Mouse (Mus musculus): ENCODE results near the gene Shisal2a. TPM values are rescaled to one million over a fixed set of nuclear protein-coding genes. Genes with fewer than 3 reads are reported as not detected.

Gene Shisal2a
- polyA plus RNA-seq, 1 experiment from 2014 or later = 0.72 TPM

DNA sequence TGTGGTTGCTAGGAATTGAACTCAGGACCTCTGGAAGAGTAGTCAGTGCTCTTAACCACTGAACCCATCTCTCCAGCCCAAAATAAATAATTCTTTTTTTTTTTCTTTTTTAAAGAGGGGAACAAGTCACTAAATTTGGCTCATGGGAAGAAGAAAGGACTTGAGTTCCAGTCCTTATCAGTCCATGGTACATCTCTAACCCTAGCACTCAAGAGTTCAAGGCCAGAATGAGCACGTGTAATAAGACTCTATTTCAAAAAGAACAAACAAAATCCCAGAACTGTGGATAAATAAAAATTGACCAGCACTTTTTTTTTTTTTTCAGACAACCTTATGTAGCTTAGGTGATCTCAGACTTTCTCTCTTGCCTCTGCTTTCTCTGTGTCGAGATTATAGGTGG is 46.4 kb downstream of the Shisal2a start:
- WGBS = 58% methylated on average over 2 of the region's 2 CpGs
- 0 out of 2 replicates have a peak, but pooled peaks cover 6% of the 10 kb centered on the region for H3K36me3 ChIP-seq (ENCODE audit: control insufficient read depth, insufficient read depth, low read length)
- H3K27ac ChIP-seq (ENCODE audit: low read length) = no peak overlapping the region
- no peak overlapping the region for H3K4me2 ChIP-seq (ENCODE audit: low read depth, low read length)
- no peak for ATAC-seq
- no peak overlapping the region for H3K9ac ChIP-seq (ENCODE audit: low read depth, low read length)
- 0 out of 2 replicates have a peak, but pooled peaks cover 5% of the 10 kb centered on the region for H3K4me1 ChIP-seq (ENCODE audit: control insufficient read depth, insufficient read depth, low read length)
- no peak overlapping the region for H3K4me3 ChIP-seq (ENCODE audit: low read length)
- H3K27me3 ChIP-seq (replicated peaks; ENCODE audit: control insufficient read depth, insufficient read depth, low read length) = no peaks in the 10 kb centered on the region
- H3K9me3 ChIP-seq (ENCODE audit: control insufficient read depth, low read length) = no peaks in the 10 kb centered on the region

DNA sequence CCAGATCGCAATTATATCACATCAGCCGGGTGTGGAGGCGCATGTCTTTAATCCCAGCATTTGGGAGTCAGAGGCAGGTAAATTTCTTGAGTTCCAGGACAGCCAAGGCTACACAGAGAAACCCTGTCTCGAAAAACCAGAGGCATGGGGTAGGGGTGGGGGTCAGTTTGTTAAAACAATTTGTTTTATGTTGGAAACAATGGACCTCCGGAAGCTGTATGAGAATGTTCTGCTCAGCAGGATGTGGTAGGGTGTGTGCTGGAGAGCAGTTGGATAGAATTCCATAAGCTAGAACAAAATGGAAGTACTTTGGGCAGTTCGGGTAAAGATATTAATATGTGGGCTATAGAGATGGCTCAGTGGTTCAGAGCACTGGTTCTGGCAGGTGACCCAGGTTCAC is 47.7 kb downstream of the Shisal2a start:
- Histone ChIP-seq H3K27ac (ENCODE audit: low read length) (no peak overlapping the region), H3K4me3 (ENCODE audit: low read length) (no peak overlapping the region), H3K9ac (ENCODE audit: low read depth, low read length) (no peak overlapping the region), H3K36me3 (ENCODE audit: control insufficient read depth, insufficient read depth, low read length) (0 out of 2 replicates have a peak, but pooled peaks cover 6% of the 10 kb centered on the region), H3K27me3 (replicated peaks; ENCODE audit: control insufficient read depth, insufficient read depth, low read length) (no peaks in the 10 kb centered on the region), H3K4me2 (ENCODE audit: low read depth, low read length) (no peak overlapping the region), H3K4me1 (ENCODE audit: control insufficient read depth, insufficient read depth, low read length) (0 out of 2 replicates have a peak, but pooled peaks cover 7% of the 10 kb centered on the region), H3K9me3 (ENCODE audit: control insufficient read depth, low read length) (no peaks in the 10 kb centered on the region)
- WGBS = 85% methylated on average over 6 of the region's 6 CpGs
- no peak for ATAC-seq

DNA sequence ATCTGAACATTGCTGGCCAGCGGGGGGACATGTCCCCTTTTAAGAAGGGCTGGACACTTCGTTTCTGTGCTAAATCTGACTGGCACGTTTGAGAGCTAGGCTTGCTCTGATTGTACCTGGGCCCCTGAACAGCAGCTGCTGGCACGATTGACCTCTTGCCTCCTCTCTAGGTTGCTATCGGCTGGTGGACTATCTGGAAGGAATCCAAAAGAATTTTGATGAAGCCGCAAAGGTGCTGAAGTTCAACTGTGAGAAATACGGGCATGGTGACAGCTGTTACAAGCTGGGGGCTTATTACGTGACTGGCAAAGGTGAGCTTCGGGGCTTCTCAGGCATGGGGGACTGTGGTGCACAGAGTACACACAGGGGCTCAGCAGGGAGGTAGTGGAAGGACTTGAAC is 51.1 kb downstream of the Shisal2a start:
- 0 out of 2 replicates have a peak overlapping the region, but pooled peaks have one; percentile 20 for H3K9ac ChIP-seq (ENCODE audit: low read depth, low read length)
- peak; percentile 34 for ATAC-seq
- H3K9me3 ChIP-seq (ENCODE audit: control insufficient read depth, low read length) = no peaks in the 10 kb centered on the region
- H3K36me3 ChIP-seq (ENCODE audit: control insufficient read depth, insufficient read depth, low read length) = no peaks in the 10 kb centered on the region
- peaks cover 8% of the 10 kb centered on the region; the same call in 1 of the 2 replicates for H3K4me1 ChIP-seq (ENCODE audit: control insufficient read depth, insufficient read depth, low read length)
- WGBS = 69% methylated on average over 9 of the region's 9 CpGs
- 0 out of 2 replicates have a peak overlapping the region, but pooled peaks have one; percentile 0 for H3K4me2 ChIP-seq (ENCODE audit: low read depth, low read length)
- H3K27me3 ChIP-seq (replicated peaks; ENCODE audit: control insufficient read depth, insufficient read depth, low read length) = no peaks in the 10 kb centered on the region
- H3K4me3 ChIP-seq (ENCODE audit: low read length) = no peak overlapping the region
- H3K27ac ChIP-seq (ENCODE audit: low read length) = peak overlapping the region; percentile 77

DNA sequence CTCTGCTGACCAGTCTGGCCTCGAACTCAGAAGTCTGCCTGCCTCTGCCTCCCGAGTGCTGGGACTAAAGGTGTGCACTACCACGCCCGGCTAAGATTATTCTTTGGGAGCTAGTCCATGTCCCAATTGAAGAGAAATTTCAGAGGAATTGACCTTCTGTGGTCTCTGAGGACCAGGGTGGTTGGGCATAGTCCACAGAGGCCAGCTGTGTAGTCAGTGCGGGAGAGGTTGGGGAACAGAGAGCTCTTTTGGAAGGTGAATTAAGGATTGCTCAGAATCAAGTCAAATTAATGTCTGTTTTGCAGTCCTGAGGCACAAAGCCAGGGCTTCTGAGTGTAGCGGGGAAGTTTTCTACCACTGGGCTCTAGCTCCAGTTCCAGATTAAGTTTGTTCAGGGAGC is 53.3 kb downstream of the Shisal2a start:
- no peak overlapping the region for H3K9ac ChIP-seq (ENCODE audit: low read depth, low read length)
- H3K27ac ChIP-seq (ENCODE audit: low read length) = peak overlapping the region; percentile 20; the same call in 1 of the 2 replicates
- no peak for ATAC-seq
- H3K4me1 ChIP-seq (ENCODE audit: control insufficient read depth, insufficient read depth, low read length) = peaks cover 9% of the 10 kb centered on the region; the same call in 1 of the 2 replicates
- 92% methylated on average over 6 of the region's 6 CpGs for WGBS
- H3K9me3 ChIP-seq (ENCODE audit: control insufficient read depth, low read length) = no peaks in the 10 kb centered on the region
- H3K27me3 ChIP-seq (replicated peaks; ENCODE audit: control insufficient read depth, insufficient read depth, low read length) = no peaks in the 10 kb centered on the region
- no peak overlapping the region for H3K4me3 ChIP-seq (ENCODE audit: low read length)
- H3K36me3 ChIP-seq (ENCODE audit: control insufficient read depth, insufficient read depth, low read length) = no peaks in the 10 kb centered on the region
- H3K4me2 ChIP-seq (ENCODE audit: low read depth, low read length) = no peak overlapping the region

DNA sequence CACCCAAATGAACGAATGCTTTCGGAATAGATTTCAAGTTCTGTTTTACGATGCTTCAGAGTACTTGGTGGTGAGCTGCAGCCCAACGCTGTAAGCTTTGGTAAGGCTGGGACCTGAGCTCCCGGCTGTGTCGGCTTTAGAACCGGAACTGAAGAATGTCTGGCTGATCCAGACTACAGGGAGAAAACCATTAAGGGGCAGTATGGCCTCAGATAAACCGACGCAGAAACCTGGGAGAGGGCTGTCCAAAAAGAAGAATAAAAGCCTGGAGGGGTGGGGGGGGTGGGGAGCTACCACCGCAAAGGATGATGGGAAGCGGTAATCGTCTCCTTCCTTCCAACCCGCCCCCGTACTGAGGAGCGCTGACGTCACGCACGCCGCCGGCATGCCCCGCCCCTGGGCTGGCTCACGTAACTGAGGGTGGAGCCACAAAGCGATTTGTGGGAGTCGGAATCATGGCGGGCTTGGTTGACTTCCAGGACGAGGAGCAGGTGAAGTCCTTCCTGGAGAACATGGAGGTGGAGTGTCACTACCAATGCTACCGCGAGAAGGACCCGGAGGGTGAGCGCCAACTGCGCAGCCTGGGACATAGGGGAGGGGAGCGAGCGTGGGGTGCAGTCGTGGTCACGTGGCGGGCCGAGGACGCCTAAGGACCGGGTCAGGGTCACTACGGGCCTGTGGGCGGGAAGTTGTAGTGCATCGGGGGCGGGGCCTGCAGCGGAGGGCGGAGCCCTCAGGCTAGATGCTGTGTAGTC is 55.2 kb downstream of the Shisal2a start, which contains the start of gene Coa7:
Gene Coa7 (plus strand): TSS at position 411 of the 755 bp plus-strand sequence.
- peak; percentile 93 for ATAC-seq
- H3K4me2 ChIP-seq (ENCODE audit: low read depth, low read length) = peak within 1 kb of the TSS; percentile 56
- H3K9ac ChIP-seq (ENCODE audit: low read depth, low read length) = peak within 1 kb of the TSS; percentile 76
- no peaks in the 10 kb centered on the region for H3K9me3 ChIP-seq (ENCODE audit: control insufficient read depth, low read length)
- H3K36me3 ChIP-seq (ENCODE audit: control insufficient read depth, insufficient read depth, low read length) = no peaks in the 10 kb centered on the region
- peak within 1 kb of the TSS; percentile 75 for H3K4me3 ChIP-seq (ENCODE audit: low read length)
- WGBS = under 1% methylated on average over 45 of the region's 45 CpGs
- H3K27ac ChIP-seq (ENCODE audit: low read length) = peak within 1 kb of the TSS; percentile 92
- peaks cover 9% of the 10 kb centered on the region; the same call in 1 of the 2 replicates for H3K4me1 ChIP-seq (ENCODE audit: control insufficient read depth, insufficient read depth, low read length)
- no peaks in the 10 kb centered on the region for H3K27me3 ChIP-seq (replicated peaks; ENCODE audit: control insufficient read depth, insufficient read depth, low read length)

DNA sequence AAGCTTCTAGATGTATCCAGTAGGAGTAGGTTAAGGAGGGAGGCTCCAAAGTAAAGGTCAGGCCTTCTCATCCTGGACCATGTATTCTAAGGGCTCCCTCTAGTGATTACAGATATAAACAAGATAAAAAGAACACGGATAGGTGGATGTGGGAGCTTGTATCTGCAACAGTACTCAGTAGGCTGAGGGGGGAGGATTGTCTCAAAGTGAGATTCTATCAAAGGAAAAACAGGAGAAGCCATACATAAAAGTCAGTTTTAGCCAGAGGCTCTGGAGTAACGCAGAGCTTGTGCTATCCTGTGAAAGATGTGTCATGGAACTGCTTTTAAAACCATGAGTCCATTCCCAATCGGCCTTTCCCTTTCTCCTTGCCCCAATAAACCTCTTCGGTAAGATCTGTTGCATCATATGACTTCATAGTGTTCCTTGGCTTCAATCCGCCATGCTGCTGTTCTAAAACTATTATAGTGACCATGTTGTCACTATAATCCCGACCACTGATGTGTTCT is 56.0 kb downstream of the Shisal2a start:
- H3K36me3 ChIP-seq (ENCODE audit: control insufficient read depth, insufficient read depth, low read length) = no peaks in the 10 kb centered on the region
- H3K4me1 ChIP-seq (ENCODE audit: control insufficient read depth, insufficient read depth, low read length) = peaks cover 9% of the 10 kb centered on the region; the same call in 1 of the 2 replicates
- no peak for ATAC-seq
- peak overlapping the region; percentile 70 for H3K9ac ChIP-seq (ENCODE audit: low read depth, low read length)
- H3K4me2 ChIP-seq (ENCODE audit: low read depth, low read length) = peak overlapping the region; percentile 54
- H3K27ac ChIP-seq (ENCODE audit: low read length) = peak overlapping the region; percentile 89
- no peaks in the 10 kb centered on the region for H3K9me3 ChIP-seq (ENCODE audit: control insufficient read depth, low read length)
- H3K27me3 ChIP-seq (replicated peaks; ENCODE audit: control insufficient read depth, insufficient read depth, low read length) = no peaks in the 10 kb centered on the region
- WGBS = 32% methylated on average over 6 of the region's 6 CpGs
- peak overlapping the region; percentile 75 for H3K4me3 ChIP-seq (ENCODE audit: low read length)

DNA sequence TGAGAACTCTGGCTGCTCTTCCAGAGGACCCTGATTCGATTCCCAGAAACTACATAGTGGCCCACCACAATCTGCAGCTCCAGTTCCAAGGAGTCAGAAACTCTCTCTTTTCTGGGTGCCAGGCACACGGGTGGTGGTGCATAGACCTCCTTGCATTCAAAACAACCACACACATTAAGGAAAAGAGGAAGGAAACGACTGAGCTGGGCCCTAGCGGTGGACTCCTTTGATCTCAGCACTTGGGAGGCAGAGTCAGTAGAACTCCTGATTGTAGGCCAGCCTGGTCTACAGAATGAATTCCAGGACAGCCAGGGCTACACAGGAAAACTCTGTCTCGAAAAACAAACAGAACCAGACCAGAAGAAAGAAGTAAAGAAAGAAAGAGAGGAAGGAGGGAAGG is 59.6 kb downstream of the Shisal2a start:
- no peak overlapping the region for H3K4me2 ChIP-seq (ENCODE audit: low read depth, low read length)
- H3K36me3 ChIP-seq (ENCODE audit: control insufficient read depth, insufficient read depth, low read length) = no peaks in the 10 kb centered on the region
- no peaks in the 10 kb centered on the region for H3K27me3 ChIP-seq (replicated peaks; ENCODE audit: control insufficient read depth, insufficient read depth, low read length)
- H3K4me1 ChIP-seq (ENCODE audit: control insufficient read depth, insufficient read depth, low read length) = peaks cover 8% of the 10 kb centered on the region
- no peak overlapping the region for H3K4me3 ChIP-seq (ENCODE audit: low read length)
- H3K9me3 ChIP-seq (ENCODE audit: control insufficient read depth, low read length) = peaks cover 3% of the 10 kb centered on the region; the same call in 1 of the 2 replicates
- no peak for ATAC-seq
- no peak overlapping the region for H3K9ac ChIP-seq (ENCODE audit: low read depth, low read length)
- WGBS = 64% methylated on average over 5 of the region's 5 CpGs
- H3K27ac ChIP-seq (ENCODE audit: low read length) = no peak overlapping the region

DNA sequence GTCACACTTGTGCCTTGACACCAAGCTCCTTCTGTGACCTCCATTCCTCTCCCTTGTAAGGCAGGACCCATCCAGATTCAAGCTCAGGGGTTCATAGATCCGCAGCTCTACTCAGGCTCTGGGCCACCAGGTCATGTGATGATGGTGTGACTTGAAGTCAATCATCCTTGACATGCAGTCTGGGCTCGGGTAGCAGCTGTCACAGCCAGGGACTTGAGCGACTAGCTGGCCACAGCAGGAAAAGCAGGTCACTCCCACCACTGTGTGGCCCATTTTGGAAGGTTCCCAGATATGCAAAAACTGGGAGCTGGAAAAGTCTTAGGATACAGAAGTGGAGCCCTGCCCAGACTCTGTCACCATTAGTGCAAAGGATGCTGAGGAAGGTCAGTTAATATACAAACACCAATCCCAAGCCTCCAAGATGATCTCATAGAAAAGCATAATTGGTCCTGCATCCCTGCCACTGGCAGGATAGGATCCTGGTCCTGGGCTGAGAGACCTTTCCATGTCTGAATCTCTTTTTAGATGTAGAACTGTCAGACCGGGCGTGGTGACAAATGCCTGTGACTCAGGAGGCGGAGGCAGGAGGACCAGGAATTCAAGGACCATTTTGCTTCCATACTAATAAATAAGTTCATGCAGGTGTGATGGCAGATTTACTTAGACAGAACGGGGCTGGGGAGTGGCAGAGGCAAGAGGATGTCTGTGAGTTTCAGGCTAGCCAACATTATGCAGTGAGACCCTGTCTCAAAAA is 62.3 kb downstream of the Shisal2a start:
- Histone ChIP-seq H3K27me3 (replicated peaks; ENCODE audit: control insufficient read depth, insufficient read depth, low read length) (no peaks in the 10 kb centered on the region), H3K27ac (ENCODE audit: low read length) (no peak overlapping the region), H3K4me2 (ENCODE audit: low read depth, low read length) (no peak overlapping the region), H3K4me1 (ENCODE audit: control insufficient read depth, insufficient read depth, low read length) (peaks cover 3% of the 10 kb centered on the region; the same call in 1 of the 2 replicates), H3K9ac (ENCODE audit: low read depth, low read length) (no peak overlapping the region), H3K4me3 (ENCODE audit: low read length) (no peak overlapping the region), H3K36me3 (ENCODE audit: control insufficient read depth, insufficient read depth, low read length) (no peaks in the 10 kb centered on the region), H3K9me3 (ENCODE audit: control insufficient read depth, low read length) (peaks cover 3% of the 10 kb centered on the region; the same call in 1 of the 2 replicates)
- ATAC-seq = no peak
- WGBS = 78% methylated on average over 7 of the region's 7 CpGs

DNA sequence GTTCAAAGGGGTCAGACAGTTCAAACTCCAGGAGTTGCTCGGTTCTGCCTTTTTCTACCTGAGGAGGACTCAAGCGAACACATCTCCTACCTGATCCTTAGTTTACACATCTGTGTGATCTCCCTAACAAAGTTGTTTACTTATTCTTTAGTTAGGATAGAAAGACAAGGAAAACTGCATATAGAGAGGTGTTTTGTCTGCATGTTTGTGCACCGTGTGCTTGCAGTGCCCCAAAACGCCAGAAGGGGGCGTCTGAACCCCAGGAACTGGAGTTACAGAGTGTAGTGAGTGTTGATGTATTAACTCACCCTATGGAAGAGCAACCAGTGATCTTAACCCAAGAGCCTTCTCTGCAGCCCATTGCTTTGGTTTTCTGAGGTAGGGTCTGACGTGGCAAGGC is 63.4 kb downstream of the Shisal2a start:
- no peak overlapping the region for H3K9ac ChIP-seq (ENCODE audit: low read depth, low read length)
- H3K9me3 ChIP-seq (ENCODE audit: control insufficient read depth, low read length) = peaks cover 3% of the 10 kb centered on the region; the same call in 1 of the 2 replicates
- no peak overlapping the region for H3K4me2 ChIP-seq (ENCODE audit: low read depth, low read length)

More for the DNA sequence above, 63.4 kb downstream of the Shisal2a start:
- 75% methylated on average over 6 of the region's 6 CpGs for WGBS
- Histone ChIP-seq H3K4me1 (ENCODE audit: control insufficient read depth, insufficient read depth, low read length) (peaks cover 3% of the 10 kb centered on the region; the same call in 1 of the 2 replicates), H3K27ac (ENCODE audit: low read length) (no peak overlapping the region), H3K4me3 (ENCODE audit: low read length) (no peak overlapping the region), H3K36me3 (ENCODE audit: control insufficient read depth, insufficient read depth, low read length) (no peaks in the 10 kb centered on the region), H3K27me3 (replicated peaks; ENCODE audit: control insufficient read depth, insufficient read depth, low read length) (no peaks in the 10 kb centered on the region)
- no peak for ATAC-seq
